10 mouse cellular contexts compared by ENCODE assay signal in genomic region chr16:30820761-30821160, GRCm38 (mm10).
A peak's percentile ranks its signal among the peaks of the same experiment; 100 is the strongest.
DNase-seq lines count a peak whose midpoint lies in the region; ATAC-seq and TF ChIP-seq lines count a peak whose summit lies in the region.
"Had no signal": no experiment of that assay in that cellular context is flagged by ENCODE, and none has a peak within 500 bp of the region (broad histone marks: within the 10 kb centered on the region; RNA-seq: fewer than 3 reads in every experiment).

No protein-coding gene starts in this region.

- no peaks in the 10 kb centered on the region for H3K36me3 ChIP-seq in heart, embryonic 10.5 days
- H3K36me3 ChIP-seq in midbrain, embryonic 10.5 days, result no peaks in the 10 kb centered on the region
- no peaks in the 10 kb centered on the region for H3K36me3 ChIP-seq in midbrain, postnatal 0 days (ENCODE audit: insufficient read depth, low read length)
- no peaks in the 10 kb centered on the region for H3K36me3 ChIP-seq in intestine, embryonic 16.5 days (ENCODE audit: control insufficient read depth, insufficient read depth, low read length)
- H3K36me3 ChIP-seq in stomach, postnatal 0 days (ENCODE audit: control insufficient read depth, insufficient read depth, low read length), result no peaks in the 10 kb centered on the region

- no peak overlapping the region for H3K9ac ChIP-seq in midbrain, postnatal 0 days (replicated peaks; ENCODE audit: low read length, poor library complexity, severe bottlenecking)
- no peak overlapping the region for H3K9ac ChIP-seq in intestine, embryonic 16.5 days (ENCODE audit: low read depth, low read length)
- H3K9ac ChIP-seq in stomach, postnatal 0 days (ENCODE audit: low read length), result no peak overlapping the region; the same call in 1 of the 2 replicates

- no peaks in the 10 kb centered on the region for H3K9me3 ChIP-seq in heart, embryonic 10.5 days
- no peaks in the 10 kb centered on the region for H3K9me3 ChIP-seq in midbrain, embryonic 10.5 days (replicated peaks)
- no peaks in the 10 kb centered on the region for H3K9me3 ChIP-seq in midbrain, postnatal 0 days (ENCODE audit: low read length)
- no peaks in the 10 kb centered on the region for H3K9me3 ChIP-seq in intestine, embryonic 16.5 days (ENCODE audit: control insufficient read depth, low read length)
- H3K9me3 ChIP-seq in stomach, postnatal 0 days (ENCODE audit: control insufficient read depth, low read length), result no peaks in the 10 kb centered on the region

- peaks cover 32% of the 10 kb centered on the region for H3K4me1 ChIP-seq in heart, embryonic 10.5 days
- H3K4me1 ChIP-seq in midbrain, embryonic 10.5 days, result peaks cover 17% of the 10 kb centered on the region
- H3K4me1 ChIP-seq in midbrain, postnatal 0 days (ENCODE audit: insufficient read depth, low read length), result peaks cover 9% of the 10 kb centered on the region
- H3K4me1 ChIP-seq in intestine, embryonic 16.5 days (ENCODE audit: control insufficient read depth, insufficient read depth, low read length), result peaks cover 29% of the 10 kb centered on the region
- peaks cover 16% of the 10 kb centered on the region for H3K4me1 ChIP-seq in stomach, postnatal 0 days (replicated peaks; ENCODE audit: control insufficient read depth, insufficient read depth)

- H3K27ac ChIP-seq in heart, embryonic 10.5 days, result peak overlapping the region; percentile 85
- H3K27ac ChIP-seq in midbrain, embryonic 10.5 days (replicated peaks), result peak overlapping the region; percentile 75
- no peak overlapping the region for H3K27ac ChIP-seq in midbrain, postnatal 0 days (ENCODE audit: low read depth, low read length)
- no peak overlapping the region for H3K27ac ChIP-seq in intestine, embryonic 16.5 days (ENCODE audit: low read length)
- peak overlapping the region; percentile 84 for H3K27ac ChIP-seq in stomach, postnatal 0 days (replicated peaks)

- ATAC-seq in midbrain, postnatal 0 days (ENCODE audit: low FRiP score), result no peak
- ATAC-seq in intestine, embryonic 16.5 days, result no peak; the same call in 1 of the 2 replicates
- ATAC-seq in stomach, postnatal 0 days (ENCODE audit: low FRiP score, low TSS enrichment), result no peak
- ATAC-seq: activated CD4-positive, CD25-positive, alpha-beta regulatory T cell, adult 4 months had no signal

- DNase-seq in heart, embryonic 10.5 days (ENCODE audit: low spot score), result no peak
- DNase-seq in heart, postnatal 36 days, result no peak
- no peak for DNase-seq in midbrain, embryonic 10.5 days (ENCODE audit: low spot score)
- DNase-seq in midbrain, postnatal 0 days (ENCODE audit: low spot score), result no peak
- DNase-seq in stomach, postnatal 0 days (ENCODE audit: low spot score), result no peak
- no peak for DNase-seq in Muller cell, postnatal 12 days (ENCODE audit: inconsistent ontology term)
- DNase-seq in cerebellum, adult 9-10 months, result no peak
- DNase-seq: cerebellum, adult 8-10 months had no signal

- no peak for TF ChIP-seq CTCF in midbrain, postnatal 0 days (IDR thresholded peaks at IDR 0.05)
- TF ChIP-seq CTCF in stomach, postnatal 0 days (IDR thresholded peaks at IDR 0.05; ENCODE audit: low read depth), result no peak

- no peak overlapping the region for H3K4me2 ChIP-seq in midbrain, postnatal 0 days (ENCODE audit: low read depth, low read length, poor library complexity, severe bottlenecking)
- peak overlapping the region; percentile 58 for H3K4me2 ChIP-seq in intestine, embryonic 16.5 days (ENCODE audit: low read depth, low read length)
- peak overlapping the region; percentile 39 for H3K4me2 ChIP-seq in stomach, postnatal 0 days (replicated peaks; ENCODE audit: low read depth)

- no peak for TF ChIP-seq EP300 in stomach, postnatal 0 days (optimal IDR thresholded peaks at IDR 0.05)

- WGBS in heart, embryonic 10.5 days, result 76% methylated on average over 4 of the region's 4 CpGs
- WGBS in midbrain, embryonic 10.5 days, result 72% methylated on average over 4 of the region's 4 CpGs
- 79% methylated on average over 4 of the region's 4 CpGs for WGBS in midbrain, postnatal 0 days
- 72% methylated on average over 4 of the region's 4 CpGs for WGBS in intestine, embryonic 16.5 days
- 67% methylated on average over 4 of the region's 4 CpGs for WGBS in stomach, postnatal 0 days

- no peaks in the 10 kb centered on the region for H3K27me3 ChIP-seq in heart, embryonic 10.5 days (ENCODE audit: insufficient read depth, poor library complexity, severe bottlenecking)
- H3K27me3 ChIP-seq in midbrain, embryonic 10.5 days (ENCODE audit: low read depth, poor library complexity, severe bottlenecking), result no peaks in the 10 kb centered on the region
- H3K27me3 ChIP-seq in midbrain, postnatal 0 days (ENCODE audit: insufficient read depth, low read length), result no peaks in the 10 kb centered on the region
- no peaks in the 10 kb centered on the region; the same call in 1 of the 2 replicates for H3K27me3 ChIP-seq in intestine, embryonic 16.5 days (replicated peaks; ENCODE audit: control insufficient read depth, insufficient read depth, low read length)
- H3K27me3 ChIP-seq in stomach, postnatal 0 days (ENCODE audit: control insufficient read depth, insufficient read depth, low read length), result no peaks in the 10 kb centered on the region

- intact Hi-C loops in heart, postnatal 36 days (cut with DNase I), result loop anchor here (2.0 to 5.0 kb wide), 2 partner anchors 84 to 122 kb away; no protein-coding TSS in a partner anchor

- no peak overlapping the region for H3K4me3 ChIP-seq in heart, embryonic 10.5 days
- no peak overlapping the region for H3K4me3 ChIP-seq in midbrain, embryonic 10.5 days
- no peak overlapping the region for H3K4me3 ChIP-seq in midbrain, postnatal 0 days (ENCODE audit: low read depth, low read length)
- no peak overlapping the region for H3K4me3 ChIP-seq in intestine, embryonic 16.5 days (ENCODE audit: low read length)
- no peak overlapping the region for H3K4me3 ChIP-seq in stomach, postnatal 0 days (ENCODE audit: low read depth, low read length)

Comparison
In these comparisons a context has a peak if more than half of its experiments do, and no peak if none do; other contexts are left out.
1. H3K27ac ChIP-seq: peak in heart, embryonic 10.5 days (single experiment), midbrain, embryonic 10.5 days (single experiment) and stomach, postnatal 0 days (single experiment); none in midbrain, postnatal 0 days (single experiment) and intestine, embryonic 16.5 days (single experiment).